Mouse (Mus musculus) bone marrow macrophage, adult 2 months (primary cell): ENCODE measurements around the gene Ccl5. TPM values are rescaled to one million over a fixed set of nuclear protein-coding genes. Genes with fewer than 3 reads are reported as not detected.

Experiments
- H3K27ac ChIP-seq: 2 replicates; pipeline ENCODE4 v1.5.1; 2012; ENCODE audit warnings: low read depth, low read length; ENCODE audit not compliant: insufficient read depth
- H3K4me1 ChIP-seq: 2 replicates; pipeline ENCODE4 v1.6.1; 2012; ENCODE audit warnings: low read length; ENCODE audit not compliant: control insufficient read depth, insufficient read depth
- H3K4me3 ChIP-seq: 2 replicates; pipeline ENCODE4 v1.5.1; 2012; ENCODE audit warnings: mild to moderate bottlenecking, low read length, moderate library complexity; ENCODE audit not compliant: insufficient read depth
- CTCF ChIP-seq: IDR thresholded peaks from 2 replicates; pipeline ENCODE4 v1.5.1; 2012; ENCODE audit warnings: low read depth, mild to moderate bottlenecking, low read length, moderate library complexity
- POLR2A ChIP-seq: IDR thresholded peaks from 2 replicates; pipeline ENCODE4 v1.6.1; 2012; ENCODE audit warnings: mild to moderate bottlenecking, low read depth, low read length, borderline replicate concordance
- polyA plus RNA-seq: library from polyadenylated mRNA; stranded (reverse); fragments of >200 nt; gene quantifications from 2 replicates; pipeline ENCODE4 v1.2.4, GENCODE M21; 2012; ENCODE audit not compliant: missing spikeins, insufficient read depth, insufficient read length

Gene Ccl5
- 18.6 and 24.6 TPM in 2 replicates for polyA plus RNA-seq

- Histone ChIP-seq H3K4me3 (no peak within 1 kb of the TSS), H3K27ac (no peak within 1 kb of the TSS)
- no peak for TF ChIP-seq POLR2A
- TF ChIP-seq CTCF, result no peak
These were observed at the start of gene Ccl5 for GRCm38 (mm10) chr11:83530360-83530759. Gene Ccl5 (minus strand): TSS chr11:83530518.

GRCm38 (mm10) chr11:83578999-83579398 lies 48.7 kb upstream of the Ccl5 start:
- TF ChIP-seq POLR2A, result no peak
- no peak for TF ChIP-seq CTCF
- peak overlapping the region; percentile 97 for H3K27ac ChIP-seq
- H3K4me3 ChIP-seq, result no peak overlapping the region
- H3K4me1 ChIP-seq, result peaks cover 65% of the 10 kb centered on the region

More at GRCm38 (mm10) chr11:83530360-83530759, at the start of gene Ccl5:
- peaks cover 33% of the 10 kb centered on the region for H3K4me1 ChIP-seq

GRCm38 (mm10) chr11:83578186-83578760 lies 48.0 kb upstream of the Ccl5 start, which contains the start of gene Ccl9:
Gene Ccl9 (minus strand): TSS chr11:83578636.
- H3K4me1 ChIP-seq, result peaks cover 67% of the 10 kb centered on the region
- H3K27ac ChIP-seq, result peak within 1 kb of the TSS; percentile 97
- peak within 1 kb of the TSS; percentile 53 for H3K4me3 ChIP-seq
- TF ChIP-seq POLR2A, result no peak
- TF ChIP-seq CTCF, result no peak

GRCm38 (mm10) chr11:83576927-83577555 lies 46.7 kb upstream of the Ccl5 start:
- peak overlapping the region; percentile 53 for H3K4me3 ChIP-seq
- H3K4me1 ChIP-seq, result peaks cover 65% of the 10 kb centered on the region
- H3K27ac ChIP-seq, result peak overlapping the region; percentile 97
- TF ChIP-seq CTCF, result no peak
- no peak for TF ChIP-seq POLR2A

GRCm38 (mm10) chr11:83572834-83573233 lies 42.5 kb upstream of the Ccl5 start:
- peak overlapping the region; percentile 77 for H3K27ac ChIP-seq

DNA sequence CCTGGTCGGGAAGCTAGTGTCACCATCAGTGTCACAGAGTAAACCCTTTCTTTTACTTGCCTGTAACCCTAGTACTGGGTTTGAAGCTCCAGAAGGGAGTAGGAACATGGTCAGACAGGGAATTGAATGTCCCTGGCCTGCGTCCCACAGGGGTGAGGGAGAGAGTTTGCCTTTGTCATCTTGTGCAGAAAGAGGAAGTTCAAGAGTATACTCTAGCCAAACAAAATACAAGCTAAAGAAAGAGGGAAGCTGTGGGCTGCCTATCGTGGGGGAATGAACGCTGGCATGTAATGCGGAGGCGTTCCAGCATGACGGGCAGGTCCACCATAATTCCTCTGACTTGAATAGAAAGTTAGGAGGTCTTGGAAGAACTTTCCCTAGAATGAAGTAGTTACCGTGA lies 41.9 kb upstream of the Ccl5 start:
- peak overlapping the region; percentile 96 for H3K27ac ChIP-seq
- TF ChIP-seq CTCF (no peak), POLR2A (no peak)
- H3K4me3 ChIP-seq, result no peak overlapping the region
- peaks cover 59% of the 10 kb centered on the region for H3K4me1 ChIP-seq

More at GRCm38 (mm10) chr11:83572834-83573233, 42.5 kb upstream of the Ccl5 start:
- Histone ChIP-seq H3K4me3 (no peak overlapping the region), H3K4me1 (peaks cover 60% of the 10 kb centered on the region)
- TF ChIP-seq CTCF (no peak), POLR2A (no peak)

GRCm38 (mm10) chr11:83570189-83570588 lies 39.9 kb upstream of the Ccl5 start:
- H3K27ac ChIP-seq, result no peak overlapping the region

DNA sequence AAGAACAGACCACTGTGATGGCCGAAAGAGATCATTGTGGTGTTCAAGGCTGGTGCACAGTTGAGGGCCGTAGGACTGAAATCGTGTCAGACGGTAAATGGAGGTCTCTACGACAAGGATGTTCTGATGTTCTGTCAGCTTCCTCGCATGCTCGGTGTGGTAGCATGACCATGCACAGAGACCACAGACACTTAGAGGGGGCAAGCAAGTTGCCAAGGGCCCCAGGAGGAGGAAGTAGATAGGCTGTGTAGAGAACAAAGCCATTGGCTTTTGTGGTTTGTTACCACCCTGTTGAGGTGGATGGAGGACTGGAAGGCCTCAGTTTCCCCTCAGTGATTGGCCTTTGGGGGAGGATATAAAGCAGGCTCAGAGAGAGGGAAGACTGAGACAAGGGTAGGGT lies 38.9 kb upstream of the Ccl5 start:
- TF ChIP-seq CTCF (no peak), POLR2A (no peak)
- Histone ChIP-seq H3K4me1 (peaks cover 37% of the 10 kb centered on the region), H3K27ac (no peak overlapping the region), H3K4me3 (no peak overlapping the region)

More at GRCm38 (mm10) chr11:83570189-83570588, 39.9 kb upstream of the Ccl5 start:
- H3K4me1 ChIP-seq, result peaks cover 46% of the 10 kb centered on the region
- TF ChIP-seq CTCF (no peak), POLR2A (no peak)
- no peak overlapping the region for H3K4me3 ChIP-seq

- H3K27ac ChIP-seq, result no peak overlapping the region
- H3K4me3 ChIP-seq, result no peak overlapping the region
- H3K4me1 ChIP-seq, result peaks cover 37% of the 10 kb centered on the region
- TF ChIP-seq POLR2A (no peak), CTCF (no peak)
These were observed 38.5 kb upstream of the Ccl5 start for GRCm38 (mm10) chr11:83568786-83569185.

GRCm38 (mm10) chr11:83568061-83568460 lies 37.7 kb upstream of the Ccl5 start:
- no peak overlapping the region for H3K4me3 ChIP-seq
- no peak for TF ChIP-seq CTCF
- no peak for TF ChIP-seq POLR2A
- H3K27ac ChIP-seq, result no peak overlapping the region
- peaks cover 35% of the 10 kb centered on the region for H3K4me1 ChIP-seq
